Mouse (Mus musculus): ENCODE measurements around the gene Gm11168. TPM values are rescaled to one million over a fixed set of nuclear protein-coding genes. Genes with fewer than 3 reads are reported as not detected.
"Not testable (repeated sequence)": the region's sequence is repeated elsewhere in the genome, so short reads cannot be mapped to it uniquely, and the experiment has no call there.

The Gm11168 gene
- not detected for total RNA-seq (2022)

- not testable (repeated sequence) for DNase-seq (ENCODE audit: low spot score)
These were observed at the start of gene Gm11168 for GRCm38 (mm10) chr9:3002794-3003396. Gene Gm11168, plus strand, starts transcription at chr9:3003346.

DNA sequence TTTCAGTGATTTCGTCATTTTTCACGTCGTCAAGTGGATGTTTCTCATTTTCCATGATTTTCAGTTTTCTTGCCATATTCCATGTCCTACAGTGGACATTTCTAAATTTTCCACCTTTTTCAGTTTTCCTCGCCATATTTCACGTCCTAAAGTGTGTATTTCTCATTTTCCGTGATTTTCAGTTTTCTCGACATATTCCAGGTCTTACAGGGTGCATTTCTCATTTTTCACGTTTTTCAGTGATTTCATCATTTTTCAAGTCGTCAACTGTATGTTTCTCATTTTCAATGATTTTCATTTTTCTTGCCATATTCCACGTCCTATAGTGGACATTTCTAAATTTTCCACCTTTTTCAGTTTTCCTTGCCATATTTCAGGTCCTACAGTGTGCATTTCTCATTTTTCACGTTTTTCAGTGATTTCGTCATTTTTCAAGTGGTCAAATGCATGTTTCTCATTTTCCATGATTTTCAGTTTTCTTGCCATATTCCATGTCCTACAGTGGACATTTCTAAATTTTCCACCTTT lies 2.6 kb upstream of the Gm11168 start, which contains the start of gene Gm10722:
Gene Gm10722 (plus strand): TSS at position 478 of the 528 bp plus-strand sequence.
- DNase-seq (ENCODE audit: low spot score): peak; percentile 30

GRCm38 (mm10) chr9:3001006-3001405 lies 2.1 kb upstream of the Gm11168 start:
- DNase-seq (ENCODE audit: low spot score): peak; percentile 57

DNA sequence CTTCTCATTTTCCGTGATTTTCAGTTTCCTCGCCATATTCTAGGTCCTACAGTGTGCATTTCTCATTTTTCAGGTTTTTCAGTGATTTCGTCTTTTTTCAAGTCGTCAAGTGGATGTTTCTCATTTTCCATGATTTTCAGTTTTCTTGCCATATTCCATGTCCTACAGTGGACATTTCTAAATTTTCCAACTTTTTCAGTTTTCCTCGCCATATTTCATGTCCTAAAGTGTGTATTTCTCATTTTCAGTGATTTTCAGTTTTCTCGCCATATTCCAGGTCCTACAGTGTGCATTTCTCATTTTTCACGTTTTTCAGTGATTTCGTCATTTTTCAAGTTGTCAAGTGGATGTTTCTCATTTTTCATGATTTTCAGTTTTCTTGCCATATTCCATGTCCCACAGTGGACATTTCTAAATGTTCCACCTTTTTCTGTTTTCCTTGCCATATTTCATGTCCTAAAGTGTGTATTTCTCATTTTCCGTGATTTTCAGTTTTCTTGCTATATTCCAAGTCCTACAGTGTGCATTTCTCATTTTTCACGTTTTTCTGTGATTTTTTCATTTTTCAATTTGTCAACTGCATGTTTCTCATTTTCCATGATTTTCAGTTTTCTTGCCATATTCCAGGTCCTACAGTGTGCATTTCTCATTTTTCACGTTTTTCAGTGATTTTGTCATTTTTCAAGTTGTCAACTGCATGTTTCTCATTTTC lies 1.0 kb upstream of the Gm11168 start:
- DNase-seq (ENCODE audit: low spot score): peak; percentile 100

GRCm38 (mm10) chr9:3006179-3006578 lies 3.0 kb downstream of the Gm11168 start:
- DNase-seq (ENCODE audit: low spot score): not testable (repeated sequence)

DNA sequence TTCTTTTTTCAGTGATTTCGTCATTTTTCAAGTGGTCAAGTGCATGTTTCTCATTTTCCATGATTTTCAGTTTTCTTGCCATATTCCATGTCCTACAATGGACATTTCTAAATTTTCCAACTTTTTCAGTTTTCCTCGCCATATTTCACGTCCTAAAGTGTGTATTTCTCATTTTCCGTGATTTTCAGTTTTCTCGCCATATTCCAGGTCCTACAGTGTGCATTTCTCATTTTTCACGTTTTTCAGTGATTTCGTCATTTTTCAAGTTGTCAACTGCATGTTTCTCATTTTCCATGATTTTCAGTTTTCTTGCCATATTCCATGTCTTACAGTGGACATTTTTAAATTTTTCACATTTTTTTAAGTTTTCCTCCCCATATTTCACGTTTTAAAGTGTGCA lies 3.5 kb downstream of the Gm11168 start:
- DNase-seq (ENCODE audit: low spot score): peak; percentile 100

DNA sequence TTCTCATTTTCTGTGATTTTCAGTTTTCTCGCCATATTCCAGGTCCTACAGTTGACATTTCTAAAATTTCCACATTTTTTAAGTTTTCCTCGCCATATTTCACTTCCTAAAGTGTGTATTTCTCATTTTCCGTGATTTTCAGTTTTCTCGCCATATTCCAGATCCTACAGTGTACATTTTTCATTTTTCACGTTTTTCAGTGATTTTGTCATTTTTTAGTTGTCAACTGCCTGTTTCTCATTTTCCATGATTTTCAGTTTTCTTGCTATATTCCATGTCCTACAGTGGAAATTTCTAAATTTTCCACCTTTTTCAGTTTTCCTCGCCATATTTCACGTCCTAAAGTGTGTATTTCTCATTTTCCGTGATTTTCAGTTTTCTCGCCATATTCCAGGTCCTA lies 4.1 kb downstream of the Gm11168 start:
- not testable (repeated sequence) for DNase-seq (ENCODE audit: low spot score)

DNA sequence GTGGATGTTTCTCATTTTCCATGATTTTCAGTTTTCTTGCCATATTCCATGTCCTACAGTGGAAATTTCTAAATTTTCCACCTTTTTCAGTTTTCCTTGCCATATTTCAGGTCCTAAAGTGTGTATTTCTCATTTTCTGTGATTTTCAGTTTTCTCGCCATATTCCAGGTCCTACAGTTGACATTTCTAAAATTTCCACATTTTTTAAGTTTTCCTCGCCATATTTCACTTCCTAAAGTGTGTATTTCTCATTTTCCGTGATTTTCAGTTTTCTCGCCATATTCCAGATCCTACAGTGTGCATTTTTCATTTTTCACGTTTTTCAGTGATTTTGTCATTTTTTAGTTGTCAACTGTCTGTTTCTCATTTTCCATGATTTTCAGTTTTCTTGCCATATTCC lies 6.2 kb downstream of the Gm11168 start:
- not testable (repeated sequence) for DNase-seq (ENCODE audit: low spot score)

GRCm38 (mm10) chr9:3012054-3012621 lies 9.0 kb downstream of the Gm11168 start:
- DNase-seq (ENCODE audit: low spot score): not testable (repeated sequence)

DNA sequence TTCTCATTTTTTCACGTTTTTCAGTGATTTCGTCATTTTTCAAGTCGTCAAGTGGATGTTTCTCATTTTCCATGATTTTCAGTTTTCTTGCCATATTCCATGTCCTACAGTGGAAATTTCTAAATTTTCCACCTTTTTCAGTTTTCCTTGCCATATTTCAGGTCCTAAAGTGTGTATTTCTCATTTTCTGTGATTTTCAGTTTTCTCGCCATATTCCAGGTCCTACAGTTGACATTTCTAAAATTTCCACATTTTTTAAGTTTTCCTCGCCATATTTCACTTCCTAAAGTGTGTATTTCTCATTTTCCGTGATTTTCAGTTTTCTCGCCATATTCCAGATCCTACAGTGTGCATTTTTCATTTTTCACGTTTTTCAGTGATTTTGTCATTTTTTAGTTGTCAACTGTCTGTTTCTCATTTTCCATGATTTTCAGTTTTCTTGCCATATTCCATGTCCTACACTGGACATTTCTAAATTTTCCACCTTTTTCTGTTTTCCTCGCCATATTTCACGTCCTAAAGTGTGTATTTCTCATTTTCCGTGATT lies 9.7 kb downstream of the Gm11168 start, which contains the start of gene Gm10721:
Gene Gm10721 (plus strand): TSS at position 408 of the 547 bp plus-strand sequence.
- DNase-seq (ENCODE audit: low spot score): not testable (repeated sequence)

DNA sequence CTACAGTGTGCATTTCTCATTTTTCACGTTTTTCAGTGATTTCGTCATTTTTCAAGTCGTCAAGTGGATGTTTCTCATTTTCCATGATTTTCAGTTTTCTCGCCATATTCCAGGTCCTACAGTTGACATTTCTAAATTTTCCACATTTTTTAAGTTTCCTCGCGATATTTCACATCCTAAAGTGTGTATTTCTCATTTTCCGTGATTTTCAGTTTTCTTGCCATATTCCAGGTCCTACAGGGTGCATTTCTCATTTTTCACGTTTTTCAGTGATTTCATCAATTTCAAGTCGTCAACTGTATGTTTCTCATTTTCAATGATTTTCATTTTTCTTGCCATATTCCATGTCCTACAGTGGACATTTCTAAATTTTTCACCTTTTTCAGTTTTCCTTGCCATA lies 12.2 kb downstream of the Gm11168 start, which contains the start of gene Gm10720:
Gene Gm10720 (plus strand): TSS at position 301 of the 400 bp plus-strand sequence.
- DNase-seq (ENCODE audit: low spot score): not testable (repeated sequence)

GRCm38 (mm10) chr9:3015896-3016295 lies 12.8 kb downstream of the Gm11168 start:
- DNase-seq (ENCODE audit: low spot score): peak; percentile 6

DNA sequence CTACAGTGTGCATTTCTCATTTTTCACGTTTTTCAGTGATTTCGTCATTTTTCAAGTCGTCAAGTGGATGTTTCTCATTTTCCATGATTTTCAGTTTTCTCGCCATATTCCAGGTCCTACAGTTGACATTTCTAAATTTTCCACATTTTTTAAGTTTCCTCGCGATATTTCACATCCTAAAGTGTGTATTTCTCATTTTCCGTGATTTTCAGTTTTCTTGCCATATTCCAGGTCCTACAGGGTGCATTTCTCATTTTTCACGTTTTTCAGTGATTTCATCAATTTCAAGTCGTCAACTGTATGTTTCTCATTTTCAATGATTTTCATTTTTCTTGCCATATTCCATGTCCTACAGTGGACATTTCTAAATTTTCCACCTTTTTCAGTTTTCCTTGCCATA lies 14.0 kb downstream of the Gm11168 start, which contains the start of gene Gm10719:
Gene Gm10719 (plus strand): TSS at position 301 of the 400 bp plus-strand sequence.
- not testable (repeated sequence) for DNase-seq (ENCODE audit: low spot score)

GRCm38 (mm10) chr9:3018944-3019343 lies 15.8 kb downstream of the Gm11168 start:
- DNase-seq (ENCODE audit: low spot score): not testable (repeated sequence)

GRCm38 (mm10) chr9:3019835-3020727 lies 16.9 kb downstream of the Gm11168 start:
- peak; percentile 86 for DNase-seq (ENCODE audit: low spot score)

DNA sequence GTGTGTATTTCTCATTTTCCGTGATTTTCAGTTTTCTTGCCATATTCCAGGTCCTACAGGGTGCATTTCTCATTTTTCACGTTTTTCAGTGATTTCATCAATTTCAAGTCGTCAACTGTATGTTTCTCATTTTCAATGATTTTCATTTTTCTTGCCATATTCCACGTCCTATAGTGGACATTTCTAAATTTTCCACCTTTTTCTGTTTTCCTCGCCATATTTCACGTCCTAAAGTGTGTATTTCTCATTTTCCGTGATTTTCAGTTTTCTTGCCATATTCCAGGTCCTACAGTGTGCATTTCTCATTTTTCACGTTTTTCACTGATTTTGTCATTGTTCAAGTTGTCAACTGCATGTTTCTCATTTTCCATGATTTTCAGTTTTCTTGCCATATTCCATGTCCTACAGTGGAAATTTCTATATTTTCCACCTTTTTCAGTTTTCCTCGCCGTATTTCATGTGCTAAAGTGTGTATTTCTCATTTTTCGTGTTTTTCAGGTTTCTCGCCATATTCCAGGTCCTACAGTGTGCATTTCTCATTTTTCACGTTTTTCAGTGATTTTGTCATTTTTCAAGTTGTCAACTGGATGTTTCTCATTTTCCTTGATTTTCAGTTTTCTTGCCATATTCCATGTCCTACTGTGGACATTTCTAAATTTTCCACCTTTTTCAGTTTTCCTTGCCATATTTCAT lies 19.3 kb downstream of the Gm11168 start:
- peak; percentile 92 for DNase-seq (ENCODE audit: low spot score)

DNA sequence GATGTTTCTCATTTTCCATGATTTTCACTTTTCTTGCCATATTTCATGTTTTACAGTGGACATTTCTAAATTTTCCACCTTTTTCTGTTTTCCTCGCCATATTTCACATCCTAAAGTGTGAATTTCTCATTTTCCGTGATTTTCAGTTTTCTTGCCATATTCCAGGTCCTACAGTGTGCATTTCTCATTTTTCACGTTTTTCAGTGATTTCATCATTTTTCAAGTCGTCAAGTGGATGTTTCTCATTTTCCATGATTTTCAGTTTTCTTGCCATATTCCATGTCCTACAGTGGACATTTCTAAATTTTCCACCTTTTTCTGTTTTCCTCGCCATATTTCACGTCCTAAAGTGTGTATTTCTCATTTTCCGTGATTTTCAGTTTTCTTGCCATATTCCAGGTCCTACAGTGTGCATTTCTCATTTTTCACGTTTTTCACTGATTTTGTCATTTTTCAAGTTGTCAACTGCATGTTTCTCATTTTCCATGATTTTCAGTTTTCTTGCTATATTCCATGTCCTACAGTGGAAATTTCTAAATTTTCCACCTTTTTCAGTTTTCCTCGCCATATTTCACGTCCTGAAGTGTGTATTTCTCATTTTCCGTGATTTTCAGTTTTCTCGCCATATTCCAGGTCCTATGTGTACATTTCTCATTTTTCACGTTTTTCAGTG lies 20.3 kb downstream of the Gm11168 start, which contains the start of gene Gm10718:
Gene Gm10718 (plus strand): TSS at position 236 of the 673 bp plus-strand sequence.
- peak; percentile 77 for DNase-seq (ENCODE audit: low spot score)

DNA sequence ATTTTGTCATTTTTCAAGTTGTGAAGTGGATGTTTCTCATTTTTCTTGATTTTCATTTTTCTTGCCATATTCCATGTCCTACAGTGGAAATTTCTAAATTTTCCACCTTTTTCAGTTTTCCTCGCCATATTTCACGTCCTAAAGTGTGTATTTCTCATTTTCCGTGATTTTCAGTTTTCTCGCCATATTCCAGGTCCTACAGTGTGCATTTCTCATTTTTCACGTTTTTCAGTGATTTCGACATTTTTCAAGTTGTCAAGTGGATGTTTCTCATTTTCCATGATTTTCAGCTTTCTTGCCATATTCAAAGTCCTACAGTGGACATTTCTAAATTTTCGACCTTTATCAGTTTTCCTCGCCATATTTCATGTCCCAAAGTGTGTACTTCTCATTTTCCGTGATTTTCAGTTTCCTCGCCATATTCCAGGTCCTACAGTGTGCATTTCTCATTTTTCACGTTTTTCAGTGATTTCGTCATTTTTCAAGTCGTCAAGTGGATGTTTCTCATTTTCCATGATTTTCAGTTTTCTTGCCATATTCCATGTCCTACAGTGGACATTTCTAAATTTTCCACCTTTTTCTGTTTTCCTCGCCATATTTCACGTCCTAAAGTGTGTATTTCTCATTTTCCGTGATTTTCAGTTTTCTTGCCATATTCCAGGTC lies 21.0 kb downstream of the Gm11168 start:
- DNase-seq (ENCODE audit: low spot score): peak; percentile 100

GRCm38 (mm10) chr9:3024912-3025467 lies 21.8 kb downstream of the Gm11168 start, which contains the start of gene Gm10717:
Gene Gm10717, plus strand, starts transcription at chr9:3025417.
- DNase-seq (ENCODE audit: low spot score): peak; percentile 73
